Mouse (Mus musculus) embryonic fibroblast, embryonic 13.5 days (primary cell): ENCODE results near the gene Spata13.

Source experiments
- CTCF ChIP-seq: IDR thresholded peaks from 2 replicates; pipeline ENCODE4 v1.5.1; 2011; ENCODE audit warnings: mild to moderate bottlenecking, control low read depth, low read length, moderate library complexity, borderline replicate concordance; ENCODE audit not compliant: insufficient read depth
- POLR2A ChIP-seq: IDR thresholded peaks from 2 replicates; pipeline ENCODE4 v1.6.1; 2011; ENCODE audit warnings: low read depth, mild to moderate bottlenecking, control low read depth, low read length, moderate library complexity

- TF ChIP-seq POLR2A (no peak), CTCF (no peak)
Measured at GRCm38 (mm10) chr14:60661281-60661680, 27.5 kb downstream of the Spata13 start.
